Mouse (Mus musculus): ENCODE results near the gene Tbcc. TPM values are rescaled to one million over a fixed set of nuclear protein-coding genes. Genes with fewer than 3 reads are reported as not detected.

Gene Tbcc
- total RNA-seq, 2 experiments from 2014 or later, result 26.1 to 27.4 TPM

- no peak for DNase-seq (ENCODE audit: low spot score in 2 of 2)
Measured at GRCm38 (mm10) chr17:46866836-46867235, 23.6 kb upstream of the Tbcc start.

DNA sequence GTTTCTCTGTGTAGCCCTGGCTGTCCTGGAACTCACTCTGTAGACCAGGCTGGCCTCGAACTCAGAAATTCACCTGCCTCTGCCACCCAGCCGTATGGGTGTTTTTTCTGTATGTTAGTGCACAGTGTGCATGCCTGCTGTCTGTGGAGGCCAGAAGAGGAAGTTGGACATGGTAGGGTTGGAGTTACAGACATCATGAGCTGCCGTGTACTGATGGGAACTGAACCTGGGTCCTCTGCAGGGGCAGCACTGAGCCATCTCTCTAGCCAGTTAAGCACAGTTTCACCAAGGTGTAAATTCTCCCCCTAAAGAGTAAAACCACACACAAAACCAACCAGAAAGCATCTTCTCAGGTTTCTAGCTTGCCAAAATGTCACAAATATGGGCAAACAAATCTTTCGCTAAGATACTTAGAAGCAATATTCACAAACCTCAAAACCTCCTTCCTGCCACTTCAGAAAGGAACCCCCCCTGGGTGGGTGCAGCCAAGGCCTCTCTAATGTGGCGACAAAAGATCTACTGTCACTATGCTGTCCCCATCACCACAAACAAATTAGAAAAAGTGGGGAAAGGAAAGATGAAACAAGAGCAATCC, 20.2 kb upstream of the Tbcc start:
- DNase-seq (ENCODE audit: low spot score in 2 of 2), result no peak

GRCm38 (mm10) chr17:46870913-46871312, 19.6 kb upstream of the Tbcc start:
- no peak for DNase-seq (ENCODE audit: low spot score in 2 of 2)

GRCm38 (mm10) chr17:46872806-46873205, 17.7 kb upstream of the Tbcc start:
- no peak for DNase-seq (ENCODE audit: low spot score in 2 of 2)

- DNase-seq (ENCODE audit: low spot score in 2 of 2), result no peak
Measured at GRCm38 (mm10) chr17:46874133-46874532, 16.4 kb upstream of the Tbcc start.

- DNase-seq (ENCODE audit: low spot score in 2 of 2), result no peak
Measured at GRCm38 (mm10) chr17:46875626-46876025, 14.9 kb upstream of the Tbcc start.

DNA sequence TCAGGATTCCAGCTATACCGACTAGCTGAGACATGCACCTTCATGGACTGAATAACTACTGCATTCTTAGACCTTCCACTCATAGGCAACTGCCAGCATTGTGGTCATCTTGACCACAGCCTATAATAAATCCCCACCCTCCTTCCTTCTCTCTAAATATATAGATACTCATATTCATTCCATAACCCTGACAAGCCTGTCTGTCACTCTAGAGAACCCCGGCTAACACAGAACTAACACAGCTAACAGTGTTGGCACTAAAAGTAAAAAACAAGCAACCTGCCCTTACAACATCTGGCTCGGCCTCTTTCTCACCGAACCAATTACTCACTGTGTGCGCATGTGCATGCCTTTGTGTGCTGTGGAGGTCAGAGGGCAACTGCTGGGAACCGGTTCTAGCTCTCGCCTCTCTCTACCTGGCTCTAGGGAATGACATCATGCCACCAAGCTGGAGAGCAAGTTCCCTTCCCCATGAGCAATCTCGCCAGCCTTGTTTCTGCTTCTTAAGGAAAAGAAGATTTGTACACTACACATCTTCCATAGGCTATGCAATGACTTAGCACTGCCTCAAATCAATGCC, 14.0 kb upstream of the Tbcc start:
- no peak for DNase-seq (ENCODE audit: low spot score in 2 of 2)

- DNase-seq (ENCODE audit: low spot score in 2 of 2), result no peak
Measured at GRCm38 (mm10) chr17:46877061-46877460, 13.4 kb upstream of the Tbcc start.

DNA sequence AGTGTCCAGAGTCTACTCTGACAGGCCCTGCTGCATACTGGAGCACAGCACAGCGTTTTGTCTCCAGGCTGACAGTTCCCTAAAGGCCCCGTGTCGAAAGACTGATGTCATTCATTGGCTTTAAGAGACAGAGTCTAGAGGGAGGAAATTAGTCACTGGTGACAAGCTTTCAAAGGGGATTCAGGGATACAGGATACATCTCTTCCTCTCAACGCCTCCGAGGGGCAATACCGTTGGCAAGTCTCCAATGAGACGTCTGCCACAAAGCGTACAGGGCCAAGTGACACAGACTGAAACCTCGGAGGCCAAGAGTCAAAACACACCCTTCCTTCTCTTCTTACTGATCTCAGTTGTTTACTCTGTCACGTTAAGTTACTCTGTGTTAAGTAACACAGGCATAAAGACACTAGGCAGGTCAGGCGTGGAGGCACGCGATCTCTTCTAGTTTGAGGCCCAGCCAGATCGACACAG, 10.6 kb upstream of the Tbcc start:
- DNase-seq (ENCODE audit: low spot score in 2 of 2), result no peak

- DNase-seq (ENCODE audit: low spot score in 2 of 2), result no peak
Measured at GRCm38 (mm10) chr17:46880322-46880721, 10.2 kb upstream of the Tbcc start.

GRCm38 (mm10) chr17:46881728-46882127, 8.8 kb upstream of the Tbcc start:
- no peak for DNase-seq (ENCODE audit: low spot score in 2 of 2)

- DNase-seq (ENCODE audit: low spot score in 2 of 2), result no peak
Measured at GRCm38 (mm10) chr17:46883107-46883506, 7.4 kb upstream of the Tbcc start.

DNA sequence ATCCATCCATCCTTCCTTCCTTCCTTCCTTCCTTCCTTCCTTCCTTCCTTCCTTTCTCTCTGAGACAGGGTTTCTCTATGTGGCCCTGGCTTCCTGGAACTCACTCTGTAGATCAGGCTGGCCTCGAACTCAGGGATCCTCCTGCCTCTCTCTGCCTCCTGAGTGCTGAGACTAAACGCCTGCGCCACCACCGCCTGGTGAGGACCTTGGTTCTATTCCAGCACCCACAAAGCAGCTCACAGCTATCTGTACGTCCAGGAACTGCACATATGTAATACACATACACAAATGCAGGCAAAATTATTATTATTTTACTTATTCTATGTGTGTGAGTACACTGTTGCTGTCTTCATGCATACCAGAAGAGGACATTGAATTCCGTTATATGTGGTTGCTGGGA, 5.7 kb upstream of the Tbcc start:
- no peak for DNase-seq (ENCODE audit: low spot score in 2 of 2)

DNA sequence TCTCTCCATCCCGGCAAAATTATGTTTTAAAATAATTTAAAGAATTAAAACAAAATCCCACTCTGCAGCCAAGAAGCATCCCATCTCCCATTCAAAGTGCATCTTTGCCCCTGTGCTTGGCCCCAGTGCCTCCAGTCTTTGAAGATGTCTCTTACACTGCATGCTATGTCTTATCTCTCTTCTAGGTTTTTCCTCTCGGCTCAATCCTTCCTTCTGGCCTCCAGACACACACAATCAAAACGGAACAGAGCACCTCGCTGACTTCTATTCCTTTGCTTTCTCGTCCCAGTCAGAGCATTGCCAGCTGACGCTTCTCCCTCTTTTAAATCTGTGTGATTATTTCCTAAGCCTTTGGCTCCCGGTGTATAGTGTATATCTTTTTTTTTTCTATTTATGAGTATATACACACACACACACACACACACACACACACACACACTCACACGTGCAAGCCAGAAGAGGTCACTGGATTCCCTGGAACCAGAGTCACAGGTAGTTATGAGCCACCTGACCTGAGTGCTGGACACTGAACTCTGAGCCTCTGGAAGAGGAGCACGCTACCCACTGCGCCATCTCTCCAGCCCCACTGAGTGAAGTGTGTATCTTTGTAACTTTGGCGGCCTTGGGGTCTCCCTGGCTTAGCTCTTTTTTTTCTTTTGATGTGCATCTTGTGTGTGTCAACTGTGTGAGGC, 5.1 kb upstream of the Tbcc start:
- no peak for DNase-seq (ENCODE audit: low spot score in 2 of 2)

- no peak for DNase-seq (ENCODE audit: low spot score in 2 of 2)
Measured at GRCm38 (mm10) chr17:46885910-46886643, 4.4 kb upstream of the Tbcc start.

GRCm38 (mm10) chr17:46888511-46889212, 1.8 kb upstream of the Tbcc start:
- DNase-seq (ENCODE audit: low spot score in 2 of 2), result no peak

DNA sequence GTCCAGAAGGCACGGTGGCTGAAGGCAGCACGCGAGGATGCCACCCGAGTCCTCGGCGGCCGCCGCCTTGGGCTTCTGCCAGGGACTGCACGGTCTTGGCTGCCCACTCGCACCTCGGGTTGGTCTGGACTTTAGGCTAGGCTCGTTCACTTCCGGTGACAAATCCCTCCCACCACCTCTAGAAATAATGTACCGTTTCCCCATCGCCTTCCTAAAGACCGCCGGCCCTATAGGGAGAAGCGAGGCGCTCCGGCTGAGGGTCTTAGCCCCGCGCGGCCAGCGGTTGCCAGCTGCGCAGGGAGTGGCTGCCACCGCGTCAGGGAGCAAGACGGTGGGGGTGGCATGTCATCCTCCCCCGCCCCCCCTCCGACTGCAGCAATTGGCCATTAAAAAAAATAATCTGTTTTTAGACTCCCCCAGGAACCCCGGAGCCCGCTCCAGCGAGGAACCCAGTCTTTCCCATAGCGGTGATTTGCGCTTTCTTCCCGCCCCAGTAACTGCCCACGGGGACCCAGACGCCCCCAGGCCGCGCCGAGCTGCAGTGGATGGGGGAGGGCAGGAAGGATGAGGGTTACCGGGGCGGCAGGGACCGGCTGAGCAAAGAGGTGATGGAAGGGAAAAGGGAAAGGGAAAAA, 917 bp upstream of the Tbcc start:
- DNase-seq (ENCODE audit: low spot score in 2 of 2), result peak; percentile 48 to 67

- DNase-seq (ENCODE audit: low spot score in 2 of 2), result peak in 1 of 2 experiments; percentile 16
Measured at GRCm38 (mm10) chr17:46890843-46891594, 535 bp downstream of the Tbcc start.

GRCm38 (mm10) chr17:46895426-46895825, 4.9 kb downstream of the Tbcc start:
- no peak for DNase-seq (ENCODE audit: low spot score in 2 of 2)
